Mouse (Mus musculus) lung, adult 2 months (tissue): ENCODE results near the gene Myo10. TPM values are rescaled to one million over a fixed set of nuclear protein-coding genes. Genes with fewer than 3 reads are reported as not detected.

Experiments
- DNase-seq: peaks from one replicate; pipeline ENCODE4 v3.0.0; 2022
- H3K4me1 ChIP-seq: fragments of 200-500 bp; 2 replicates; pipeline ENCODE4 v1.6.1; 2011; ENCODE audit warnings: low read length; ENCODE audit not compliant: control insufficient read depth, insufficient read depth
- H3K4me3 ChIP-seq: fragments of 200-500 bp; replicated peaks from 2 replicates; pipeline ENCODE3; 2011; ENCODE audit warnings: low read depth, mild to moderate bottlenecking, control low read depth, low read length; ENCODE audit errors: extremely low read depth
- CTCF ChIP-seq: fragments of 200-500 bp; IDR thresholded peaks from 2 replicates; pipeline ENCODE4 v1.5.1; 2011; ENCODE audit warnings: mild to moderate bottlenecking, low read length, control low read depth; ENCODE audit not compliant: insufficient read depth
- POLR2A ChIP-seq: fragments of 200-500 bp; IDR thresholded peaks from 2 replicates; pipeline ENCODE4 v1.6.1; 2011; ENCODE audit warnings: low read depth, mild to moderate bottlenecking, control low read depth, low read length, borderline replicate concordance; ENCODE audit errors: extremely low read depth
- WGBS: fragments of 180-500 bp; shearing (Covaris S2); methylation state at CpG from one replicate; pipeline ENCODE4 v1.1.7; 2018; 5-methylcytosine and 5-hydroxymethylcytosine counted together
- polyA plus RNA-seq: library from polyadenylated mRNA; depleted of rRNA; stranded (reverse); fragments of >200 nt; gene quantifications from 2 replicates; pipeline ENCODE4 v1.2.3, GENCODE M21; 2012

Myo10 gene
- polyA plus RNA-seq, 1 experiment, result 81.3 TPM

GRCm38 (mm10) chr15:25785456-25786390 is 163.4 kb downstream of the Myo10 start:
- Histone ChIP-seq H3K4me3 (no peak overlapping the region), H3K4me1 (no peaks in the 10 kb centered on the region)
- DNase-seq, result no peak
- WGBS, result 85% methylated on average over 35 of the region's 35 CpGs
- no peak for TF ChIP-seq POLR2A
- TF ChIP-seq CTCF, result no peak

GRCm38 (mm10) chr15:25787406-25787805 is 165.1 kb downstream of the Myo10 start:
- 77% methylated on average over 9 of the region's 9 CpGs for WGBS

DNA sequence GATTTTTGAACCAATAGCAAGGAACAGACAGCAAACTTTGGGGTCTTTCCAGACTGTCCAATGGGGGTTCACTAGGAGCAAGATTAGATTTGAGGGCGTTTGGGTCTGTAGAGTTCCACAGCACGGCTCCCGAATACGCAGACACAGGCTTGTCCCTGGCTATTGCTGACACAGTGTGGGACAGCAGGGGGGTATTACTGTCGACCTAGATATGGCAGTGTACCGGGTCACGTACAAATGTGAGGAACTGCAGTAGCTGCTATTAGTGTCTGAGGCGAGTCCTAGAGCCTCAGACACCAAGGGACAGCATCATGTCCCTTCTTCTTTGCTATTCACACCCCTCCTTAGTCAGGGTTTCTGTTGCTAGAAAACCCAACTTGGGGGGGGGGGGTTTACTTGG is 165.6 kb downstream of the Myo10 start:
- DNase-seq, result no peak
- no peaks in the 10 kb centered on the region for H3K4me1 ChIP-seq
- no peak overlapping the region for H3K4me3 ChIP-seq
- TF ChIP-seq CTCF (no peak), POLR2A (no peak)
- 91% methylated on average over 8 of the region's 8 CpGs for WGBS

More at GRCm38 (mm10) chr15:25787406-25787805, 165.1 kb downstream of the Myo10 start:
- no peak overlapping the region for H3K4me3 ChIP-seq
- no peaks in the 10 kb centered on the region for H3K4me1 ChIP-seq
- no peak for DNase-seq
- TF ChIP-seq POLR2A (no peak), CTCF (no peak)

DNA sequence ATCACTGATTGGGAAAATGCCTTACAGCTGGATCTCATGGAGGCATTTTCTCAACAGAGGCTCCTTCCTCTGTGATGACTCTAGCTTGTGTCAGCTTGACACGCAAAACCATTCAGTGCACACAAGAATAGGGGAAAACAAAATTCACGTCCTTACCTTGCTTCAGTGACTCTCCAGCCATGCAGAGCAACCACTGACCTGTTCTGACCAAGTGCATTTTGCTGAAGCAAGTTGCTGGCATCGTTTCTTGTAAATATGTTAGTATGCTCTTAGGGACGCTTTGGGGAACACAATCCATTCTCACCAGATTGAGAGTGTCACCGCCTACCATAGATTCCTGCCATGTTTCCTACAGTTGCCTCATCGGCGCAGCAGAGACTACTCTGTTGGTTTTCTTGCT is 166.2 kb downstream of the Myo10 start:
- no peak for TF ChIP-seq CTCF
- TF ChIP-seq POLR2A, result no peak
- 78% methylated on average over 7 of the region's 7 CpGs for WGBS
- Histone ChIP-seq H3K4me3 (no peak overlapping the region), H3K4me1 (no peaks in the 10 kb centered on the region)
- no peak for DNase-seq

DNA sequence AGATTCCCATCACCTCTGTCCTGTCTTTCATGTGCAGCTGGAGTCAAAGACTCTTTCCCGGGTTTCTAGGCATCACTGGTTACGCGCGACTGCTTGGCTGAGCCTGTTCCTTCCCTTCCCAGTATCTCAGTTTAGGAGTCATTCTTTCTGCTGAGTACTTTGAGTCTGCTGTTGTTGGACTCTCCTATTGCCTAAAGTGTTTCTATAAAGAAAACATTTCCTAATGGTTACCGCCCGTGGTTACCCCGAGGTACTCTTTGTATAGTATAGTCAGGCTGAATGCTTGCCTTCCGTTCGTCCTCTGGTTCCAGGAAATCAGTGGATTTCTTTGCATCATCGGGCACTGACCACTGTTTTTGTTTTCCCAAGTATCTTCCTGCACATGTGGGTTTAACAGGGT is 166.9 kb downstream of the Myo10 start:
- Histone ChIP-seq H3K4me1 (no peaks in the 10 kb centered on the region), H3K4me3 (no peak overlapping the region)
- TF ChIP-seq POLR2A (no peak), CTCF (no peak)
- 60% methylated on average over 10 of the region's 10 CpGs for WGBS
- no peak for DNase-seq

GRCm38 (mm10) chr15:25791660-25792353 is 169.5 kb downstream of the Myo10 start:
- TF ChIP-seq CTCF (peak; percentile 40), POLR2A (no peak)
- no peaks in the 10 kb centered on the region for H3K4me1 ChIP-seq
- no peak overlapping the region for H3K4me3 ChIP-seq
- WGBS, result 45% methylated on average over 8 of the region's 8 CpGs
- DNase-seq, result no peak

DNA sequence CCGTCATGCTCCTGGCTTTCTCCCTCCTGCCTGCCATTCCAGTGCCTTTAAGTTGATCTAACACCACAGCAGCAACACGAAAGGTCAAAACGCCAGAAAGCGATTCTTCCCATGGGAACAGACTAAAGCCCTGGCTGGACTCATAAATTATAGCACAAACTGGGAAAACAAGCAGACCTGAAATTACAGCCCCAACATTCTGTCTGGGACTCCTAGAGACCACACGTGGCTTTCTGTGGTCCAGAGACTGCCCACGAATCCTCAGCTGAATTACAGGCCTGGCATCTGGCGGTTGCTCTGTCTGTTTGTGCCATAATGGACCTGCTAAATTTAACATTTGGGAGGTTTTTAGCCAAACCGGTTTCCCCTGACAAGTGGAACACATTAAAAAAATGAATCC is 171.8 kb downstream of the Myo10 start:
- Histone ChIP-seq H3K4me3 (no peak overlapping the region), H3K4me1 (no peaks in the 10 kb centered on the region)
- no peak for DNase-seq
- no peak for TF ChIP-seq CTCF
- no peak for TF ChIP-seq POLR2A
- WGBS, result 86% methylated on average over 8 of the region's 8 CpGs

- Histone ChIP-seq H3K4me1 (no peaks in the 10 kb centered on the region), H3K4me3 (no peak overlapping the region)
- WGBS, result 92% methylated on average over 9 of the region's 9 CpGs
- no peak for DNase-seq
- TF ChIP-seq POLR2A, result no peak
- TF ChIP-seq CTCF, result no peak
Measured at GRCm38 (mm10) chr15:25795496-25795895, 173.2 kb downstream of the Myo10 start.

GRCm38 (mm10) chr15:25796353-25796752 is 174.0 kb downstream of the Myo10 start:
- DNase-seq, result no peak
- Histone ChIP-seq H3K4me3 (no peak overlapping the region), H3K4me1 (no peaks in the 10 kb centered on the region)
- WGBS, result 66% methylated on average over 3 of the region's 3 CpGs
- TF ChIP-seq POLR2A, result no peak
- peak; percentile 69 for TF ChIP-seq CTCF
